Mouse (Mus musculus) thymus, adult 2 months (tissue): ENCODE results near the gene Vapb.

ENCODE experiments used
- CTCF ChIP-seq: fragments of 200-500 bp; IDR thresholded peaks from 2 replicates; pipeline ENCODE4 v1.5.1; 2012; ENCODE audit warnings: mild to moderate bottlenecking, control low read depth, low read length, moderate library complexity, borderline replicate concordance; ENCODE audit not compliant: control insufficient read depth, poor library complexity, insufficient read depth; ENCODE audit errors: extremely low read depth
- POLR2A ChIP-seq: fragments of 200-500 bp; IDR thresholded peaks from 2 replicates; pipeline ENCODE4 v1.6.1; 2012; ENCODE audit warnings: mild to moderate bottlenecking, low read length, control low read depth, moderate library complexity; ENCODE audit not compliant: control insufficient read depth, poor library complexity, insufficient read depth; ENCODE audit errors: extremely low read depth

GRCm38 (mm10) chr2:173764629-173765028, 27.3 kb downstream of the Vapb start:
- TF ChIP-seq CTCF: no peak
- no peak for TF ChIP-seq POLR2A
